Mouse (Mus musculus): ENCODE results near the gene Tes3-ps.

Gene Tes3-ps

GRCm38 (mm10) chr13:49545646-49546045 lies 52.5 kb downstream of the Tes3-ps start:
- no peaks in the 10 kb centered on the region for H3K36me3 ChIP-seq (ENCODE audit: control insufficient read depth, insufficient read depth, low read length, poor library complexity, severe bottlenecking)
- DNase-seq (ENCODE audit: low read depth, low spot score) = no peak

More at GRCm38 (mm10) chr13:49545646-49546045, 52.5 kb downstream of the Tes3-ps start:
- H3K27me3 ChIP-seq (ENCODE audit: control insufficient read depth, insufficient read depth, low read length, poor library complexity, severe bottlenecking) = no peaks in the 10 kb centered on the region
